Mouse (Mus musculus) hindbrain, embryonic 11.5 days (tissue): ENCODE measurements at regions not wholly inside any gene's neighbourhood (a gene's known extent, or its start where the extent isn't known, plus 50 kb on each side); places are given as distances from the start of the nearest gene placed in this dataset.

Source experiments
- ATAC-seq: fragments of 200-750 bp; cut with Nextera tagmentation; 2 replicates; pipeline ENCODE4 v1.8.0; 2017; ENCODE audit warnings: mild to moderate bottlenecking, moderate TSS enrichment, moderate library complexity; ENCODE audit not compliant: low FRiP score
- DNase-seq: peaks from one replicate; pipeline ENCODE4 v3.0.0-alpha.2; 2015; ENCODE audit warnings: low spot score
- H3K27ac ChIP-seq: fragments of 300-500 bp; sonication (generic); 2 replicates; pipeline ENCODE4 v1.5.1; 2014; ENCODE audit warnings: mild to moderate bottlenecking, low read depth, low read length
- H3K27me3 ChIP-seq: fragments of 300-500 bp; sonication (generic); 2 replicates; pipeline ENCODE4 v1.6.1; 2014; ENCODE audit warnings: mild to moderate bottlenecking, low read length, moderate library complexity, mixed read lengths; ENCODE audit not compliant: control insufficient read depth, insufficient read depth
- H3K36me3 ChIP-seq: fragments of 300-500 bp; sonication (generic); 2 replicates; pipeline ENCODE4 v1.6.1; 2014; ENCODE audit warnings: mild to moderate bottlenecking, low read length, moderate library complexity, mixed read lengths; ENCODE audit not compliant: control insufficient read depth, insufficient read depth
- H3K4me1 ChIP-seq: fragments of 300-500 bp; sonication (generic); replicated peaks from 2 replicates; pipeline ENCODE4 v1.6.1; 2014; ENCODE audit warnings: low read length, mixed read lengths; ENCODE audit not compliant: control insufficient read depth, insufficient read depth
- H3K4me2 ChIP-seq: fragments of 300-500 bp; sonication (generic); replicated peaks from 2 replicates; pipeline ENCODE4 v1.6.1; 2014; ENCODE audit warnings: mild to moderate bottlenecking, low read depth, low read length
- H3K4me3 ChIP-seq: fragments of 300-500 bp; sonication (generic); 2 replicates; pipeline ENCODE4 v1.5.1; 2014; ENCODE audit warnings: low read depth, low read length
- H3K9ac ChIP-seq: fragments of 300-500 bp; sonication (generic); 2 replicates; pipeline ENCODE4 v1.6.1; 2014; ENCODE audit warnings: low read depth, low read length
- H3K9me3 ChIP-seq: fragments of 300-500 bp; sonication (generic); 2 replicates; pipeline ENCODE4 v1.6.1; 2016; ENCODE audit warnings: low read length; ENCODE audit not compliant: control insufficient read depth
- WGBS: fragments of 180-500 bp; shearing (Covaris S2); extraction: QIAGEN DNeasy Blood & Tissue Kit; methylation state at CpG from one replicate; pipeline ENCODE4 v1.1.7; 2014; 5-methylcytosine and 5-hydroxymethylcytosine counted together

DNA sequence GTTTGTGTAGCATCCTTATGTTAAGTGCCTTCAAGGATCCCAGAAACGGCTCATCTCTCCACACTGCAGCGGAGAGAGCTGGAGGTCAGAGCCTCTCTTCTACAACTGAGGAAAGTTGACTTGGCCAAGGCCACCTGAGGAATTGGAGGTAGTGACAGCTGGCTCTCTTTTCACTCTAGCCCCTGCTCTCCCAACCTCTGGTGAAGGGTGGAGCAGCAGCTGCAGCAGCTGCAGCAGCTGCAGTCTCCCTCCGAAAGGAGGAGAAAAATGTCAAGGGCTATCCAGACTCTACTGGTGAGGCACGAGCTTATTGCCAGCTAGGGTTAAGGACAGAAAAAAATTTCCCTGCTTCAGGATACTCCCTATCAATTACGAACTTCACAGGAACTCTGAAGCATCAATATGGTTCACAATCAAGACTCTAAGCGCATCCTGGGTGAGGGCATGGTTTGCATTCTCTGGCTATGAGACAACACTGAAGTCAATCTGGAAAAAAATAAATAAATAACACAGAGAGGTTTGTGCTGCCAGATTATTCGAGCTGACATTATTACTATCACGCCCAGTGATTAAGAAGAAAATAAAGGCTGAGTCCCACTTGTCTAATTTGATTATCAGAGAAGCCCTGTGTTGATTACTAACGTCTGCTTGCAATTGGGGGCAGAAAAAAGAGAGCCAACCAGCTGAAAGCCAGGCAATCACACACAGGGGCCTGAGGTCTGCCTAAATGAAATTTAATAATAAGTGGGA lies 134.2 kb upstream of the Rad23b start:
- Histone ChIP-seq H3K9ac (no peak overlapping the region), H3K27ac (no peak overlapping the region), H3K4me1 (no peaks in the 10 kb centered on the region), H3K4me2 (no peak overlapping the region), H3K9me3 (no peaks in the 10 kb centered on the region), H3K4me3 (no peak overlapping the region), H3K27me3 (no peaks in the 10 kb centered on the region), H3K36me3 (no peaks in the 10 kb centered on the region)
- no peak for ATAC-seq
- WGBS = 63% methylated on average over 9 of the region's 9 CpGs
- DNase-seq = no peak

DNA sequence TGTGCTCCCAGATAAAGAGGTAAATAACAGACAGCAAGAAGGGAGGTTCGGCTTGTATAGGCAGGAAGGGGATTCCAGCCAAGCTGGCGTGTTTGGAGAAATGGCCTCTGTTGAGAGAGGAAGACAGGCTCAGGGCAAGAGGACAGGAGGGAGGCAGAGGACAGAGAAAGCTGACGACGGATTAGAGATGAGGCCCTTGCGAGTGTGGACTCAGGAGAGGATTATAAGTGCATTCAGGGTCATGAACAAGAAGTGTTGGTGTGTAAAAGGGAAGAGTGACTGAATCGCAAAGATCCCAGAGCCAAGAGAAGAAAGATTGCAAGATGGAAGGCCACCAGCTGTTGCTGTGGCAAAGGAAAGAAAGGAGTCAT lies 133.7 kb upstream of the Rad23b start:
- no peaks in the 10 kb centered on the region for H3K36me3 ChIP-seq
- ATAC-seq (no peak), DNase-seq (no peak)
- no peak overlapping the region for H3K27ac ChIP-seq
- no peak overlapping the region for H3K4me3 ChIP-seq
- no peak overlapping the region for H3K4me2 ChIP-seq
- WGBS = 74% methylated on average over 6 of the region's 6 CpGs
- no peaks in the 10 kb centered on the region for H3K27me3 ChIP-seq
- H3K9me3 ChIP-seq = no peaks in the 10 kb centered on the region
- H3K9ac ChIP-seq = no peak overlapping the region
- H3K4me1 ChIP-seq = no peaks in the 10 kb centered on the region

DNA sequence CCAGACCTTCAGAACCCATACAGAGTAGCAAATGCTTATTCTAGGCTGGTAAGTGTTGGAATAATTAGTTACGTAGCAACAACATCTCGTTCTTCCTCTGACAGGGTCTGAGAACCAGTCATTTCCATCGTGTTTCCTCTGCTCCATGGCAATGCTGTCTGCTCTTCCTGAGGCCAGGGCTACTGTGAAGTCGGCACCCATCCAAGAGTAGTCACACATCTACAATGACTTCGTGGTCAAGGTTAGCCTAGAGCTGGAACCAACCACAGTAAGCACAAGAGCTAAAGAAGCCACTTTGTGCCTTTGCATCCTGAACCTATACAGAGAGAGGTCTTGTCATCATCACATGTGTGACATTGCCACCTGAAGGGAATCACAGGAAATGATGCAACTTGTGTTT lies 124.1 kb upstream of the Rad23b start:
- DNase-seq (no peak), ATAC-seq (no peak)
- Histone ChIP-seq H3K27me3 (no peaks in the 10 kb centered on the region), H3K4me1 (no peaks in the 10 kb centered on the region), H3K9ac (no peak overlapping the region), H3K36me3 (no peaks in the 10 kb centered on the region), H3K9me3 (no peaks in the 10 kb centered on the region), H3K4me3 (no peak overlapping the region), H3K27ac (no peak overlapping the region), H3K4me2 (no peak overlapping the region)
- 88% methylated on average over 5 of the region's 5 CpGs for WGBS

DNA sequence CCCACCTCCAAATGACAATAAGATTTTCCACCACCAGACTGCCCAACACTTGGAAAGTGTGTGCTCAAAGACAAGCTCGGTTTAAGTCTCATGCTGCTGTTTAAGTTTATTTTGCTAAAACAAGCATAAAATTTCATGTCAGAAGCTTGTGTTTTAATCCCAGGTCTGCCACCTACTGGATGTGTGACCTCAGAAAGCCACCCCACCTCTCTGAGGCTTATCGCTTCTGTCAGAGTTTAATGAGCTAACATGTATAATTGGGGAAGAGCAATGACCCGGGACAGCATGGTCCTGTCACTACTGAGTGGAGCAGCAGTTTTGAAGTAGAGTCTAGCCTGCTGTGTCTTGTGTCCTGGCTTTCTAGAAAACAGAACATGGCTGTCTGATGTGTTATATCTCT lies 122.4 kb upstream of the Rad23b start:
- H3K9me3 ChIP-seq = no peaks in the 10 kb centered on the region
- H3K4me2 ChIP-seq = no peak overlapping the region
- no peak overlapping the region for H3K9ac ChIP-seq
- H3K4me3 ChIP-seq = no peak overlapping the region
- ATAC-seq (no peak), DNase-seq (no peak)
- 66% methylated on average over 3 of the region's 3 CpGs for WGBS
- no peaks in the 10 kb centered on the region for H3K36me3 ChIP-seq
- H3K27ac ChIP-seq = no peak overlapping the region
- no peaks in the 10 kb centered on the region for H3K27me3 ChIP-seq
- no peaks in the 10 kb centered on the region for H3K4me1 ChIP-seq

DNA sequence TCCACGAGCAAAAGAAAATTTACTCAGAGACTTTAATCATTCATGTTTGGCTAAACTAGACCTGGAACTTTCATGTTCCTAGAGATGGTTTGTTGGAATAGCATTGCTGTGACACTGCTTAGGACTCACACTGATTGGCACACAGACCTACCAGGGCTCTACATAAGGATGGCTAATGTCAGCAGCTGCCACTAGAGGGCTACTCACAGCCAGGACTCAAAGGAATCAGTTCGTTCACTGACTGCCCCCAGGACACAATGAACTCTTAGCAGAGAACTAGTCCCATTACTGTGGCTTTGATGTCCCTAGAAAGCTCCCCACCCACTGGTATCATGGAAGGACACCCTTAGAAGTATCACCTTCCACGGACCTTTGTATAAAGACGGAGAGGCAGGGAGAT lies 118.3 kb upstream of the Rad23b start:
- Histone ChIP-seq H3K27ac (no peak overlapping the region), H3K4me3 (no peak overlapping the region), H3K9ac (no peak overlapping the region), H3K4me2 (no peak overlapping the region), H3K4me1 (no peaks in the 10 kb centered on the region), H3K9me3 (no peaks in the 10 kb centered on the region), H3K27me3 (no peaks in the 10 kb centered on the region), H3K36me3 (no peaks in the 10 kb centered on the region)
- peak; percentile 60 for DNase-seq
- ATAC-seq = no peak
- 36% methylated on average over 4 of the region's 4 CpGs for WGBS

DNA sequence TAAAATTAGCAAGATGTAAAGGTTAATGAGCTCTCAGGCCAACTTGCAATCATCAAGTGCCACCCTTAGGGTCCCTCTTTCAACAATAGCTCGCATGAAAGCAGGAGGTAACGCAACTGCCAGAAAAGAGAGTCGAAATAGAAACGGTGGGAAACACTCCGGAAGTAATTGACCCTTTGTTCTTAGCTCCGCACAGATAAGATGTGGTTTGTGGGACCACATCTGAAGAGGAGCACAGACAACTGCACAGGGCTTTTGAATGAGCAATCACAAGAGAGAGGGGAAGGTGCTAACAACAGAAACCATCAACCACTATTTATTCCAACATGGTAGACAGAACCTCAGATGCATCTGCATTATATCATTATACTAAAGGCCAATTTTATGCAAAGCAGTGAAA lies 112.0 kb upstream of the Rad23b start:
- H3K9me3 ChIP-seq = no peaks in the 10 kb centered on the region
- no peaks in the 10 kb centered on the region for H3K4me1 ChIP-seq
- no peak overlapping the region for H3K27ac ChIP-seq
- H3K4me2 ChIP-seq = no peak overlapping the region
- ATAC-seq (no peak), DNase-seq (no peak)
- H3K4me3 ChIP-seq = no peak overlapping the region
- no peaks in the 10 kb centered on the region for H3K27me3 ChIP-seq
- no peaks in the 10 kb centered on the region for H3K36me3 ChIP-seq
- no peak overlapping the region for H3K9ac ChIP-seq
- 39% methylated on average over 6 of the region's 6 CpGs for WGBS

- H3K27ac ChIP-seq = no peak overlapping the region
- ATAC-seq (peak; percentile 70), DNase-seq (peak; percentile 90)
- no peak overlapping the region for H3K4me3 ChIP-seq
- H3K9ac ChIP-seq = no peak overlapping the region
- H3K4me1 ChIP-seq = 0 out of 2 replicates have a peak, but pooled peaks cover 2% of the 10 kb centered on the region
- no peak overlapping the region for H3K4me2 ChIP-seq
- no peaks in the 10 kb centered on the region for H3K27me3 ChIP-seq
- 3% methylated on average over 7 of the region's 7 CpGs for WGBS
- no peaks in the 10 kb centered on the region for H3K9me3 ChIP-seq
- no peaks in the 10 kb centered on the region for H3K36me3 ChIP-seq
Measured at GRCm38 (mm10) chr4:55240450-55240849, 109.4 kb upstream of the Rad23b start.

DNA sequence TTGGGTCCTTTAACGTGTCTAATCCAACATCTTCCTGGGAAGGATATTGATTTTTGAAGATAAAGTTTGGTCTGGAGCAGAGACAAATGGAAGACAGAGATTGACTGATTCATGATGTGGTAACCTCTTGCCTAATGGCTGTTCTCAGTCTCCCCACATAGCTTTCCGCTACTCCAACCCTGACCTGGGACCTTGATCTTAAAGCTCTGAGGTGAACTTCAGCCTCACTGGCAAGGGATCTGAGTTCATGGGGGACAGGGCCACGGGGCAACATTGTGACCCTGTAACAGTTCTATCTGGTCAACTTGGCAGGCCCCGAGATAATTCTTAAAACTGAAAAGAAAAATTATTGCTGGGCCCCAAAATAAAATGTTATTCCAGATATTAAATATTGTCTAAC lies 107.5 kb upstream of the Rad23b start:
- Histone ChIP-seq H3K27ac (no peak overlapping the region), H3K4me3 (no peak overlapping the region), H3K9me3 (no peaks in the 10 kb centered on the region), H3K27me3 (no peaks in the 10 kb centered on the region), H3K9ac (no peak overlapping the region), H3K36me3 (no peaks in the 10 kb centered on the region), H3K4me2 (no peak overlapping the region), H3K4me1 (0 out of 2 replicates have a peak, but pooled peaks cover 2% of the 10 kb centered on the region)
- DNase-seq = no peak
- no peak for ATAC-seq
- WGBS = 83% methylated on average over 4 of the region's 4 CpGs
